Mouse (Mus musculus) erythroid progenitor cell, adult 5-6 weeks (primary cell): ENCODE data around the gene Sorcs3. TPM values are rescaled to one million over a fixed set of nuclear protein-coding genes. Genes with fewer than 3 reads are reported as not detected.

ENCODE experiments used
- ATAC-seq: replicated peaks from 2 replicates; pipeline ENCODE4 v1.8.0; 2016; ENCODE audit warnings: moderate number of reproducible peaks, mild to moderate bottlenecking, moderate TSS enrichment, inconsistent platforms; ENCODE audit not compliant: poor library complexity, low FRiP score, severe bottlenecking
- total RNA-seq, 2 experiments: library from RNA; stranded (forward) in 1 of 2; stranded (reverse) in 1 of 2; fragments of 150-400 nt in 1 of 2; fragments of 186-747, 209-891 nt in 1 of 2; gene quantifications; 2 replicates each; pipeline versions ENCODE4 v1.2.3 to v1.2.4; 2015 to 2017; ENCODE audit warnings: low replicate concordance in 2 of 2

The Sorcs3 gene
- total RNA-seq, 2 experiments from 2014 or later = 0.30 TPM; not detected in 1

DNA sequence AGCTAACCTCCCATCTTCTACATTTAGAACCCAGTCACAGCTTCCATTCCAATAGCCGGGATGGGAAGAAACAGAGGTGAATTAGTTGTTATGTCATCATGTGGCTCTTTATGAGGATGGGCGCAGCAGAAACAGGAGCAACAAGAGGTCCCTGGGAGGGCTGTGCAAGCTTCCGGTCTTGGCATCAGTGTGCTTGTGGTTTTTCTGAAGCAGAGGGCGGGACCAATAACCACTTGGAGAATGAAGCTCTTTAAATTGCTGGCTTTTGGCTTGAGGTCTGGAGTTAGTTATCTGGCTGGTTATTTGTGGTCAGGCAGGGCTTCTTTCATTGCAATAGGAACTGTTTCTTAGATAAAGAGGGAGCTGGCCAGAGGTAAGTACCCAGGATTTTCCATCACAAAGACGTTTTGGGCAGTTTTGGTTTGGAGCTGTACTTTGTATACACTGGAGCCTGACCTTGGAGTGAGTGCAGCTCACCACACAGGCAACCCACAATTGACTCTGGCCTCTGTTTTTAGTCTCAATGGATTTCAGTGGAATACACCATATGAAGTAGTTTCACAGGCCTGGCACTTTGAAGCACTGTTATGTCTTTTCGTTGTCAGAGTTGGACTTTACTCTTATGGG is 270.1 kb downstream of the Sorcs3 start:
- ATAC-seq = no peak

- no peak for ATAC-seq
These were observed 273.0 kb downstream of the Sorcs3 start for GRCm38 (mm10) chr19:48478864-48479263.

GRCm38 (mm10) chr19:48482946-48483345 is 277.1 kb downstream of the Sorcs3 start:
- ATAC-seq = no peak

- no peak for ATAC-seq
These were observed 285.3 kb downstream of the Sorcs3 start for GRCm38 (mm10) chr19:48491111-48491510.

DNA sequence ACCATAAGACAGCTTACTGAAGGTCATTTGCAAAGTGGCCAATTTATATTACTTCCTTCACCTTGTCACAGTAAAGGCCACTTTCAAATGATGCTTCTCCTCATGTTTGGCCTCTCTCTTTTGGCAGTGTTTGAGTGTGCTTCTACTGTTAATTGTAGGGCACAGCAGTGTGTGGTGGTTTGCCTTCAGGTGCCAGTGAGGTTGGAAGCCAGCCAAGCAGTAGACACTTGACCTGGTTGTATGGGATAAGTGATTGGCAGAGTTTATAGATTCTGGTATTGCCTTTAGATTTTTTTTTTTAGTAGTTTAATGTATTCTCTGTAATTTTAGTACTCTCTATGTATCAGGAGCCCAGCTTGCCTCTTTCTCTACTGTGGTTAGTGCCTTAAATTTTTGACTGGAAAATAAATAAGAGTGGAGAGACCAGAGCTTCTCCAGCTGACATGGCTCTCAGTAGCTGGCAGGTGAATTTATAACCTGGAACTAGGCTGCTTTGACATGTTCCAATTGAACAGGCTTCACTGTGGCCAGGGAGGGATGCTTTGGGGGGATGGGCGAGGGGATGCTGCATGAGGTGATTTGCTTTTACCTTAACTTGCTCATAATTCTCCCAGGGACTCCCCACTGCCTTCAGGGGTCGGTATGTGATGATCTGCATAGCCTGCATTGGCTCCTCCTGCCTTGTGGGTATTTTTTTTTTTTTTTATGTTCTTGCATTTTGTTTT is 298.2 kb downstream of the Sorcs3 start:
- no peak for ATAC-seq

DNA sequence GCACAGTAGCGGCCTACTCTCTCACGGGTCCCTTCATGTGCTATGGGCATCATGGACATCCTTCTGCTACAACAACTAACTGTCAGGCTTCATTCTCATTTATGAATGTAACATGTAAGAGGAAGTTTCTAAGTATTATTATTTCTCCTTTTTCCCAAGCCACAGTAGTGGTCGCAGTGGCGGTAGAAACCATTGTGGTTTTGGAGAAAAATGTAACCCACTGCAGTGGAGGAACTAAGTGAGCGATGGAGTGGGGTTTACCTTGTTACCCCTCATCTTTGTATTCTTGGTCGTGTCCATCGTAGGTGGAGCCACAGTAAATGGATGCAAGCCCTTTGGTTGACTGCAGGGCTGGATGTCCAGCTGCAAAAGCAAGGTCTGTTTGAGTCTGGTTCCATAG is 318.0 kb downstream of the Sorcs3 start:
- no peak for ATAC-seq

- ATAC-seq = no peak
These were observed 318.8 kb downstream of the Sorcs3 start for GRCm38 (mm10) chr19:48524527-48525214.

- ATAC-seq = no peak
These were observed 327.8 kb downstream of the Sorcs3 start for GRCm38 (mm10) chr19:48533582-48533981.

- no peak for ATAC-seq
These were observed 338.5 kb downstream of the Sorcs3 start for GRCm38 (mm10) chr19:48544294-48544693.

- ATAC-seq = no peak
These were observed 339.8 kb downstream of the Sorcs3 start for GRCm38 (mm10) chr19:48545421-48546132.

GRCm38 (mm10) chr19:48546133-48546448 is 340.3 kb downstream of the Sorcs3 start:
- no peak for ATAC-seq

DNA sequence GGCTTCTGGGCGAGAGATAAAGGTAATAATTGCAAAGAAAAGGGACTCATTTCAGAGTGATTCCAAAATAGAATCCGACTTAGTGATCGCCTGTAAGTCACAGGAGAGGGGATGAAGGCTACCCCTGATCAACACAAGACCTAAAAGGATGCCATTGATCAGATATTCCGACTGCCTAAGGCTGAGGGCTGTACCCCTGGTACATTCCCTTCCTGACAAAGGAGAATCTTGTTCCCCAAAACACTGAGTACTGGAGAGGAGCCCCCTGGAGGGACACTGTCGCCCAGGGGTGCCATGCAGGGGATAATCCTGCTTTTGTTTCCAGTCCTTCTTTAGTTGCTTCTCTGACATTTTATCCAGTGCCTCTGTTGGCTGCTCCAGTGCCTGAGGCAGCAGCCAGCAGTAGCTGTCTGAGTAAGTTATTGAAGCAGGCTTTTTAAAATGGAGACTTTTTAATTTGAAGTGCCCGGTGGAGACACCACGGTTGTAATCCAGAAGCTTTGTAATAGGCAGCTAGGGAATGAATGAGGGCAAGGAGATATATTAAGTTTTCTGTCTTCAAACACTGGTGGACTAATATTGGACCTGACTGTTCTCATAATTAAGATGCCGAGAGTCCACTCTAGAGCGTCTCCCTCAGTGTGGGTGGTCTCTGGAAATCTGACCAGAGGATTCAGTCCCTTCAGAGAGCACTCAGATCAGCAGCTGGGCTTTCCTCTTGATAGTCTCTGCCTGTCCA is 342.5 kb downstream of the Sorcs3 start:
- ATAC-seq = no peak

DNA sequence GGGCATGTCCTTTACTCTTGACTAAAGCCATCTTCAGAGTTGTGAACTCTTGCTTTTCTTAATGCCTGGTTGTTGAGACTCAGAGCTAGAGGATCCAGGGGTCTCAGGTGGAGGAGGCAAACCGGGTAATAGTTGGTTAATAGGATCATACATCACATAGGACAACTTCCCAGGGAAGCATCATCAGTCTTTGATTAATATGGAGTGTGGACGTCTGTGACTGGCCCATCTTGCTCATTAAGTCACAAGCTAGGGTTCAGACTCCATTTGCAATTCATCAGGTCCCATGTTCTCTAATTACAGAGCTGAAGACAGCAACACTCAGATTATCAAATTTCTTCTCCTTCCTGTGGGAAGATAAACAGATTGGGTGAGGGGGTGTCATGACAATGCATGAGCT is 353.6 kb downstream of the Sorcs3 start:
- no peak for ATAC-seq

GRCm38 (mm10) chr19:48575736-48576135 is 369.9 kb downstream of the Sorcs3 start:
- ATAC-seq = no peak

GRCm38 (mm10) chr19:48577169-48577568 is 371.3 kb downstream of the Sorcs3 start:
- ATAC-seq = no peak

GRCm38 (mm10) chr19:48584938-48585560 is 379.2 kb downstream of the Sorcs3 start:
- no peak for ATAC-seq

- ATAC-seq = no peak
These were observed 411.1 kb downstream of the Sorcs3 start for GRCm38 (mm10) chr19:48616951-48617350.

- ATAC-seq = no peak
These were observed 425.0 kb downstream of the Sorcs3 start for GRCm38 (mm10) chr19:48630671-48631327.

DNA sequence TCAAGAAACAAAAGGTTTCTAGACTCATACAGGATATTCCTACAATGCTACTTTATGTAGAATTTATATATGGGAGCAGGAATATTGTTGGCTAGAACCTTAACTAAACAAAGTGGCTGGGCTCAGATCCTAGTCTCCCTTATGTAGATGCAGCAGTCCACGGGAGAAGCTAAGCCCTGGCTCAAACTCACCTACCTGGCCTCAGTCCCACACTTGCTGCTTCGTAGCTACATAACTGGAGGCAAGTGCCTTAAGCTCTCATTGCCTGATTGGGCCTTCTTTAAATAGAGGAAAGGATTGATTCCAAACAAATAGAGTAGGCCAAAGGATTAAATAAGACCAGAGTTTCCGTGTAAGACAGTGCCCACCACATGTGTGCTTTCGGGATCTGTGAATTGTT is 436.7 kb downstream of the Sorcs3 start:
- ATAC-seq = no peak
